Mouse (Mus musculus) lung, postnatal 0 days (tissue): Measurements from ENCODE around the gene Grk5.

ENCODE experiments used
- CTCF ChIP-seq: IDR thresholded peaks from 2 replicates; pipeline ENCODE4 v1.5.1; 2016; ENCODE audit warnings: antibody characterized with exemption, mild to moderate bottlenecking
- EP300 ChIP-seq: IDR thresholded peaks from 2 replicates; pipeline ENCODE4 v1.6.1; 2016; ENCODE audit warnings: antibody characterized with exemption, mild to moderate bottlenecking, control low read depth

DNA sequence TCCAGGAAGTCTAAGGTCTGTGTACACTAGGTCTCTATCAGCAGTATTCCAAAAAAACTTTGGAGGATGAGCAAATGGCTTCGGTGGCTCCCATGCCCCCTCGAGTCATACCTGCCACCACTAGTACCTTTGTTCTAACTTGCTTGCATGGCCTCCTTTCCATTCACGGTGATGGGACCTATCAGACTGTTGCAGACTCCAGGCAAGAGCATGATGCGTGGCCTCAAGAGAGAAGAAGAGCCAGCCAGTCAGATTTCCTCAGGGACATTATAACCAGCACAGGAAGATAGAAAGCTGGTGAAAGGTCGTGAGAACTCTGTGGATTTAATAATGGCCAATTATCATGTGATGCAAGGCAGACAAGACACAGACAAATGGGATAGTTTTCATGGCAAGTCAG is 91.8 kb downstream of the Grk5 start:
- TF ChIP-seq CTCF (no peak), EP300 (no peak)
